Mouse (Mus musculus): Measurements from ENCODE around the gene Smox. TPM values are rescaled to one million over a fixed set of nuclear protein-coding genes. Genes with fewer than 3 reads are reported as not detected.
"Not testable (repeated sequence)": the region's sequence is repeated elsewhere in the genome, so short reads cannot be mapped to it uniquely, and the experiment has no call there.

Gene Smox
- total RNA-seq (2021) = 10 to 100 TPM; 21.4 to 22.2 TPM

GRCm38 (mm10) chr2:131491196-131491595, at the start of gene Smox:
Smox (plus strand) TSS chr2:131491496.
- intact Hi-C loops (cut with DNase I) = no loop called here
- DNase-seq = no peak

- no peak for DNase-seq
- intact Hi-C loops (cut with DNase I) = loop anchor here (2.0 kb wide), 1 partner anchor 68 kb away; no protein-coding TSS in a partner anchor
Measured at GRCm38 (mm10) chr2:131443084-131443890, 48.0 kb upstream of the Smox start.

- intact Hi-C loops (cut with DNase I) = loop anchor here (2.0 kb wide), 1 partner anchor 67 kb away; no protein-coding TSS in a partner anchor
Measured at GRCm38 (mm10) chr2:131443891-131444190, 47.5 kb upstream of the Smox start.

GRCm38 (mm10) chr2:131446416-131446982, 44.8 kb upstream of the Smox start:
- intact Hi-C loops (cut with DNase I) = no loop called here
- no peak for DNase-seq

More at GRCm38 (mm10) chr2:131443891-131444190, 47.5 kb upstream of the Smox start:
- DNase-seq = no peak

GRCm38 (mm10) chr2:131447566-131448330, 43.5 kb upstream of the Smox start:
- intact Hi-C loops (cut with DNase I) = no loop called here
- DNase-seq = peak in 1 of 2 experiments; percentile 24

GRCm38 (mm10) chr2:131448353-131448752, 42.9 kb upstream of the Smox start:
- intact Hi-C loops (cut with DNase I) = no loop called here
- no peak for DNase-seq

GRCm38 (mm10) chr2:131449720-131450119, 41.6 kb upstream of the Smox start:
- no peak for DNase-seq
- intact Hi-C loops (cut with DNase I) = no loop called here

- intact Hi-C loops (cut with DNase I) = no loop called here
- DNase-seq = no peak
Measured at GRCm38 (mm10) chr2:131450491-131450890, 40.8 kb upstream of the Smox start.

GRCm38 (mm10) chr2:131457728-131458127, 33.6 kb upstream of the Smox start:
- DNase-seq = peak; percentile 47 to 51
- intact Hi-C loops (cut with DNase I) = no loop called here

- peak; percentile 67 to 69 for DNase-seq
- intact Hi-C loops (cut with DNase I) = loop anchor here (1.0 to 5.0 kb wide), 2 partner anchors 17 to 36 kb away; no protein-coding TSS in a partner anchor
Measured at GRCm38 (mm10) chr2:131460946-131461682, 30.2 kb upstream of the Smox start.

- intact Hi-C loops (cut with DNase I) = loop anchor here (5.0 kb wide), 1 partner anchor 34 kb away; no protein-coding TSS in a partner anchor
Measured at GRCm38 (mm10) chr2:131462991-131463390, 28.3 kb upstream of the Smox start.

GRCm38 (mm10) chr2:131464147-131464546, 27.1 kb upstream of the Smox start:
- intact Hi-C loops (cut with DNase I) = loop anchor here (5.0 kb wide), 1 partner anchor 33 kb away; no protein-coding TSS in a partner anchor
- no peak for DNase-seq

More at GRCm38 (mm10) chr2:131462991-131463390, 28.3 kb upstream of the Smox start:
- DNase-seq = peak in 1 of 2 experiments; percentile 23

- DNase-seq = no peak
- intact Hi-C loops (cut with DNase I) = no loop called here
Measured at GRCm38 (mm10) chr2:131466732-131467131, 24.6 kb upstream of the Smox start.

GRCm38 (mm10) chr2:131469916-131470315, 21.4 kb upstream of the Smox start:
- intact Hi-C loops (cut with DNase I) = no loop called here
- DNase-seq = peak; percentile 40 to 45

GRCm38 (mm10) chr2:131473749-131474148, 17.5 kb upstream of the Smox start:
- intact Hi-C loops (cut with DNase I) = no loop called here
- no peak for DNase-seq

- not testable (repeated sequence) for DNase-seq
Measured at GRCm38 (mm10) chr2:131477105-131477504, 14.2 kb upstream of the Smox start.

GRCm38 (mm10) chr2:131477917-131478316, 13.4 kb upstream of the Smox start:
- intact Hi-C loops (cut with DNase I) = loop anchor here (1.0 kb wide), 1 partner anchor 17 kb away; no protein-coding TSS in a partner anchor
- no peak for DNase-seq

More at GRCm38 (mm10) chr2:131477105-131477504, 14.2 kb upstream of the Smox start:
- intact Hi-C loops (cut with DNase I) = not testable (repeated sequence)

- intact Hi-C loops (cut with DNase I) = loop anchor here (1.0 kb wide), 1 partner anchor 17 kb away; no protein-coding TSS in a partner anchor
- no peak for DNase-seq
Measured at GRCm38 (mm10) chr2:131478349-131478748, 12.9 kb upstream of the Smox start.

GRCm38 (mm10) chr2:131478916-131479315, 12.4 kb upstream of the Smox start:
- intact Hi-C loops (cut with DNase I) = loop anchor here (1.0 kb wide), 1 partner anchor 18 kb away; no protein-coding TSS in a partner anchor
- DNase-seq = no peak

GRCm38 (mm10) chr2:131481733-131482132, 9.6 kb upstream of the Smox start:
- intact Hi-C loops (cut with DNase I) = no loop called here
- DNase-seq = no peak

Data from heart, postnatal 36 days (tissue).